Comparison of ENCODE assay signal across 24 mouse cellular contexts in the genomic region with DNA sequence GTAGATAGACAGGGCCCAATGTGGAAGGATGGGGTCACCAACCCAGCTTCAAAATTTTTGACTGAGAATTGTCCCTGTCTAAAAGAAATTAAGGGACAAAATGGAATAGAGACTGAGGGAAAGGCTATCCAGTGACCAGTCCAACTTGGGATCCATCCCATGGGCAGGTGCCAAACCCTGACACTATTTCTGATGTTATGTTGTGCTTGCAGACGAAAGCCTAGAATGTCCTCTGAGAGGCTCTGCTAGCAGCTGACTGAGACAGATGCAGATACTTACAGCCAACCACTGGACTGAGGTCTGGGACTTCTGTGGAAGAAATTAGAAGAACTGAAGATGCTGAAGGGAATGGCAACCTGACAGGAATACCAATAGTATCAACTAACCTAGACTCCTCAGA.
DNase-seq lines count a peak whose midpoint lies in the region; ATAC-seq and TF ChIP-seq lines count a peak whose summit lies in the region.
"Had no signal": no experiment of that assay in that cellular context is flagged by ENCODE, and none has a peak within 500 bp of the region (broad histone marks: within the 10 kb centered on the region; RNA-seq: fewer than 3 reads in every experiment).

No protein-coding gene starts in this region.

- no peaks in the 10 kb centered on the region for H3K79me2 ChIP-seq in heart, adult 2 months (replicated peaks; ENCODE audit: control insufficient read depth, insufficient read depth, low read length)

- no peak for TF ChIP-seq POLR2A in heart, adult 2 months (IDR thresholded peaks at IDR 0.05; ENCODE audit: insufficient read depth, low read depth, low read length)

- intact Hi-C loops in heart, adult 2 months (cut with DNase I): no loop called here

- H3K27me3 ChIP-seq in heart, adult 2 months (ENCODE audit: control insufficient read depth, insufficient read depth, low read length): no peaks in the 10 kb centered on the region
- H3K27me3 ChIP-seq in heart, embryonic 12.5 days (replicated peaks): no peaks in the 10 kb centered on the region
- no peaks in the 10 kb centered on the region for H3K27me3 ChIP-seq in midbrain, embryonic 16.5 days (ENCODE audit: control insufficient read depth, insufficient read depth, low read depth, low read length)
- H3K27me3 ChIP-seq: embryonic facial prominence, embryonic 15.5 days; kidney, embryonic 15.5 days; limb, embryonic 15.5 days; liver, embryonic 15.5 days; stomach, embryonic 15.5 days had no signal

- DNase-seq in heart, adult 2 months: peak; percentile 40 to 51
- peak; percentile 65 to 70 for DNase-seq in gastrocnemius, adult 8-10 months (ENCODE audit: low spot score in 2 of 2)
- DNase-seq in heart, adult 8-10 months (ENCODE audit: low spot score): peak; percentile 37
- DNase-seq in heart, postnatal 4 days: peak; percentile 49
- DNase-seq in ovary, postnatal 14 days (ENCODE audit: low spot score): no peak
- no peak for DNase-seq in frontal cortex, postnatal 36 days (ENCODE audit: low spot score in 2 of 2)
- DNase-seq: cerebellum, adult 8-10 months; cerebellum, postnatal 36 days; layer of hippocampus, adult 9-11 months; left cerebral cortex, postnatal 4 days; right cerebral cortex, adult 18-20 months; right cerebral cortex, postnatal 4 days; thymus, postnatal 25 days had no signal

- no peaks in the 10 kb centered on the region for H3K36me3 ChIP-seq in heart, adult 2 months (ENCODE audit: control insufficient read depth, insufficient read depth, low read length)
- H3K36me3 ChIP-seq in heart, embryonic 12.5 days: no peaks in the 10 kb centered on the region
- no peaks in the 10 kb centered on the region for H3K36me3 ChIP-seq in midbrain, embryonic 16.5 days (ENCODE audit: control insufficient read depth, insufficient read depth, low read length)
- H3K36me3 ChIP-seq: embryonic facial prominence, embryonic 15.5 days; kidney, embryonic 15.5 days; limb, embryonic 15.5 days; liver, embryonic 15.5 days; stomach, embryonic 15.5 days had no signal

- no peak overlapping the region for H3K27ac ChIP-seq in heart, adult 2 months
- no peak overlapping the region for H3K27ac ChIP-seq in heart, embryonic 12.5 days (ENCODE audit: poor library complexity, severe bottlenecking)
- H3K27ac ChIP-seq in midbrain, embryonic 16.5 days (ENCODE audit: low read length): no peak overlapping the region
- H3K27ac ChIP-seq: embryonic facial prominence, embryonic 15.5 days; hindbrain, postnatal 0 days; kidney, embryonic 15.5 days; limb, embryonic 15.5 days; liver, embryonic 15.5 days; macrophage; stomach, embryonic 15.5 days had no signal

- no peak overlapping the region for H3K4me2 ChIP-seq in heart, embryonic 12.5 days
- no peak overlapping the region for H3K4me2 ChIP-seq in midbrain, embryonic 16.5 days (ENCODE audit: low read length)
- H3K4me2 ChIP-seq: embryonic facial prominence, embryonic 15.5 days; kidney, embryonic 15.5 days; limb, embryonic 15.5 days; liver, embryonic 15.5 days; stomach, embryonic 15.5 days had no signal

- no peak overlapping the region for H3K4me3 ChIP-seq in heart, adult 2 months
- H3K4me3 ChIP-seq in heart, embryonic 12.5 days: no peak overlapping the region
- no peak overlapping the region for H3K4me3 ChIP-seq in midbrain, embryonic 16.5 days (ENCODE audit: low read depth, low read length)
- H3K4me3 ChIP-seq: embryonic facial prominence, embryonic 15.5 days; kidney, embryonic 15.5 days; limb, embryonic 15.5 days; liver, embryonic 15.5 days; stomach, embryonic 15.5 days had no signal

- no peaks in the 10 kb centered on the region for H3K4me1 ChIP-seq in heart, adult 2 months (ENCODE audit: control insufficient read depth, insufficient read depth, low read length)
- H3K4me1 ChIP-seq in heart, embryonic 12.5 days (replicated peaks): no peaks in the 10 kb centered on the region
- H3K4me1 ChIP-seq in midbrain, embryonic 16.5 days (ENCODE audit: control insufficient read depth, insufficient read depth, low read length): no peaks in the 10 kb centered on the region
- H3K4me1 ChIP-seq: embryonic facial prominence, embryonic 15.5 days; kidney, embryonic 15.5 days; limb, embryonic 15.5 days; liver, embryonic 15.5 days; stomach, embryonic 15.5 days had no signal

- H3K9ac ChIP-seq in heart, adult 2 months (ENCODE audit: low read depth, low read length): no peak overlapping the region
- H3K9ac ChIP-seq in heart, embryonic 12.5 days: no peak overlapping the region
- no peak overlapping the region for H3K9ac ChIP-seq in midbrain, embryonic 16.5 days (ENCODE audit: low read depth, low read length)
- H3K9ac ChIP-seq: embryonic facial prominence, embryonic 15.5 days; kidney, embryonic 15.5 days; limb, embryonic 15.5 days; liver, embryonic 15.5 days; stomach, embryonic 15.5 days had no signal

- no peak for TF ChIP-seq EP300 in heart, adult 2 months (IDR thresholded peaks at IDR 0.05; ENCODE audit: insufficient read depth, low read depth, low read length)

- 50% methylated on average over 1 of the region's 1 CpGs for WGBS in heart, adult 2 months
- WGBS in heart, embryonic 12.5 days: 72% methylated on average over 1 of the region's 1 CpGs
- 95% methylated on average over 1 of the region's 1 CpGs for WGBS in midbrain, embryonic 16.5 days

- TF ChIP-seq CTCF in heart, adult 2 months (IDR thresholded peaks at IDR 0.05): no peak

- no peaks in the 10 kb centered on the region for H3K9me3 ChIP-seq in heart, embryonic 12.5 days (replicated peaks)
- H3K9me3 ChIP-seq in midbrain, embryonic 16.5 days (replicated peaks; ENCODE audit: control insufficient read depth, low read length, poor library complexity, severe bottlenecking): no peaks in the 10 kb centered on the region
- H3K9me3 ChIP-seq: embryonic facial prominence, embryonic 15.5 days; kidney, embryonic 15.5 days; limb, embryonic 15.5 days; liver, embryonic 15.5 days; stomach, embryonic 15.5 days had no signal

- ATAC-seq in heart, embryonic 12.5 days (ENCODE audit: insufficient number of reproducible peaks, low FRiP score): no peak
- ATAC-seq in midbrain, embryonic 16.5 days: no peak
- ATAC-seq: forebrain, embryonic 14.5 days; hindbrain, postnatal 0 days; intestine, embryonic 16.5 days had no signal

Comparison
In these comparisons a context has a peak if more than half of its experiments do, and no peak if none do; other contexts are left out.
1. DNase-seq: peak in heart, adult 2 months (2 of 2), gastrocnemius, adult 8-10 months (2 of 2), heart, adult 8-10 months (single experiment) and heart, postnatal 4 days (single experiment); none in ovary, postnatal 14 days (single experiment) and frontal cortex, postnatal 36 days (0 of 2).